Mouse (Mus musculus) hindbrain, embryonic 15.5 days (tissue): ENCODE measurements around the gene Med16. TPM values are rescaled to one million over a fixed set of nuclear protein-coding genes. Genes with fewer than 3 reads are reported as not detected.

Experiments used
- ATAC-seq: fragments of 200-750 bp; cut with Nextera tagmentation; 2 replicates; pipeline ENCODE4 v1.8.0; 2017; ENCODE audit warnings: low read depth, moderate number of reproducible peaks, moderate TSS enrichment; ENCODE audit not compliant: low FRiP score
- H3K27ac ChIP-seq: fragments of 300-500 bp; sonication (generic); replicated peaks from 2 replicates; pipeline ENCODE4 v1.5.1; 2015; ENCODE audit warnings: mild to moderate bottlenecking, inconsistent platforms
- H3K27me3 ChIP-seq: fragments of 300-500 bp; sonication (generic); 2 replicates; pipeline ENCODE4 v1.6.1; 2015; ENCODE audit warnings: control low read depth, inconsistent platforms
- H3K36me3 ChIP-seq: fragments of 300-500 bp; sonication (generic); 2 replicates; pipeline ENCODE4 v1.6.1; 2015; ENCODE audit warnings: control low read depth, inconsistent platforms
- H3K4me1 ChIP-seq: fragments of 300-500 bp; sonication (generic); replicated peaks from 2 replicates; pipeline ENCODE4 v1.6.1; 2015; ENCODE audit warnings: control low read depth, inconsistent platforms
- H3K4me2 ChIP-seq: fragments of 300-500 bp; sonication (generic); 2 replicates; pipeline ENCODE4 v1.6.1; 2015; ENCODE audit warnings: moderate library complexity, mild to moderate bottlenecking, inconsistent platforms
- H3K4me3 ChIP-seq: fragments of 300-500 bp; sonication (generic); 2 replicates; pipeline ENCODE4 v1.5.1; 2015; ENCODE audit warnings: mild to moderate bottlenecking, inconsistent platforms
- H3K9ac ChIP-seq: fragments of 300-500 bp; sonication (generic); 2 replicates; pipeline ENCODE4 v1.6.1; 2015; ENCODE audit warnings: inconsistent platforms
- H3K9me3 ChIP-seq: fragments of 300-500 bp; sonication (generic); 2 replicates; pipeline ENCODE4 v1.6.1; 2016; ENCODE audit warnings: control low read depth, inconsistent platforms
- WGBS: fragments of 180-500 bp; shearing (Covaris S2); methylation state at CpG from one replicate; pipeline ENCODE4 v1.1.7; 2015; 5-methylcytosine and 5-hydroxymethylcytosine counted together
- microRNA-seq: library from miRNA; unstranded; fragments of <30 nt; microRNA quantifications from one replicate; pipeline ENCODE4, GENCODE M21; 2016
- polyA plus RNA-seq: library from polyadenylated mRNA; unstranded; fragments of >200 nt; fragmentation: Nextera tagmentation; extraction: Ambion mirVana; gene quantifications from 2 replicates; pipeline ENCODE4 v1.2.1, GENCODE M21; 2015

The Med16 gene
- polyA plus RNA-seq, 1 experiment from 2014 or later = 54.2 TPM

DNA sequence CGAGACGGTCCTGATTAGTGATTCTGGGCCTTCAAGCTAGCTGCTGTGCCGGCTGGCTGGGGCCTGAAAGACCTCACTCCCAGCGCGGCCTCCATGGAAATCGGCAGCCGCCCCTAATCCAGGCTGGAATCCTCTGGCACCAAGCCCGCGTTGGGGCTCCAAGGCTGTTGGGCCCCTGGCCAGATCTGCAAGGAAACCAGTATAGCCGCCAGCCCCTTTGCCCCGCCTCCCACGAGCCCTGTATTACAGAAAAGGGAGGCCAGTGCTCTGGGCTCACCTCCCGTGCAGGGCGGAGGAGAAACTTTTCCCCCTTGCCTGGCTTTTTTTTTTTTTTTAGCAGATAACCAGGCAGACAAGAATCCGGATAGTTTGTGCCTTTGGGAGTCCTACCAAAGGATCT is 55.3 kb downstream of the Med16 start:
- H3K4me3 ChIP-seq = peak overlapping the region; percentile 45
- no peaks in the 10 kb centered on the region for H3K27me3 ChIP-seq
- H3K9ac ChIP-seq = peak overlapping the region; percentile 60
- peak; percentile 9; the same call in 1 of the 2 replicates for ATAC-seq
- peak overlapping the region; percentile 98 for H3K27ac ChIP-seq
- no peaks in the 10 kb centered on the region for H3K9me3 ChIP-seq
- WGBS = under 1% methylated on average over 15 of the region's 15 CpGs
- no peaks in the 10 kb centered on the region for H3K36me3 ChIP-seq
- peaks cover 66% of the 10 kb centered on the region for H3K4me1 ChIP-seq
- H3K4me2 ChIP-seq = peak overlapping the region; percentile 71

DNA sequence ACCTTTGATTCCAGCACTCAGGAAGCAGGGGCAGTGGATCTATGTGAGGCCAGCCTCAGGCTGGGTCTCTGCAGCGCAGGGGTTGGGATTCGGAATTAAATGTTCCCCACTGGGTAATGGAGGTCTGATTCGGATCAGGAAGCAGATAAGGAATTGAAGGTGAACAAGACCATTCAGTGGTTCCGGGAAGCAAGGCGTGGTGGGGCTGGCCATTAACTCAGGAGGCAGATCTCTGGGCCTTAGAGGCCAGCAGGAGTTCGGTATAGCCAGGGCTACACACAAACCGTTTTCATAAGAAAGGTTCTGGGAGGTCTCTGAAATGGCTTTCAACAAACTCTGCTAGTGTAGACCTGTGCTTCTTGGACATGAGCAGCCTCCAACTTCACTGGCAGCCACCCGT is 55.9 kb downstream of the Med16 start:
- 20% methylated on average over 8 of the region's 8 CpGs for WGBS
- Histone ChIP-seq H3K9me3 (no peaks in the 10 kb centered on the region), H3K4me1 (peaks cover 60% of the 10 kb centered on the region), H3K27ac (peak overlapping the region; percentile 98), H3K36me3 (no peaks in the 10 kb centered on the region), H3K4me3 (peak overlapping the region; percentile 45), H3K9ac (peak overlapping the region; percentile 60), H3K4me2 (peak overlapping the region; percentile 71), H3K27me3 (no peaks in the 10 kb centered on the region)
- no peak for ATAC-seq

DNA sequence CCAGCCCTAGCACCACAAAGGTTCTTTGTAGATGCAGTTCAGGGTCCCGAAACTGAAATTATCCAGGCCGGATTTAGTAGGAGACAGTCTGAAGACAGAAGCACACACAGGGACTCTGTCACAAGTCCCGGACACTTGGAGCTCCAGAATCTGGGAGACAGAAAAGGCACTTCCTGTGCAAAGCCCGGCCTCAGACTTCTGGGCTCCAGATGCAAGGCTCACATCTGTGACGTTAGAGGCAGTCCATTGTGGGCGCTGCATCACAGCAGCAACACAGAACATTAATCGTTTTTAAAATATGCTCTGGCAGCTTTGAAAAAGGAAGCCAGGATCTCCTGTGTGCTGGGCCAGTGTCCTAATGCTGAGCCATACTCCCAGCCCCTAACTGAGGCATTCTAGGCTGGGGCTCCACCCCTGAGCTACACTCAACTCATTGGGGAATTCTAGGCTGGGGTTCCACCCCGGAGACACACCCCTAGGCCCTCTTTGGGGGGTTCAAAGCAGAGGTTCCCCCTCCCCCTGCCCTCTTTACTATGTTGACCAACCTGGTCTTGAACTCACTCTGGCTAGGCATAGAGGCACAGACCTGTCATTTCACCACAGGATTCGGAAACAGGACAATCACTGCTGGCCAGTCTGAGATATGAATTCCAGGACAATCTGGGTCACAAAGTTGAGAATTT is 56.5 kb downstream of the Med16 start:
- no peak for ATAC-seq
- Histone ChIP-seq H3K4me3 (peak overlapping the region; percentile 45), H3K9me3 (no peaks in the 10 kb centered on the region)

DNA sequence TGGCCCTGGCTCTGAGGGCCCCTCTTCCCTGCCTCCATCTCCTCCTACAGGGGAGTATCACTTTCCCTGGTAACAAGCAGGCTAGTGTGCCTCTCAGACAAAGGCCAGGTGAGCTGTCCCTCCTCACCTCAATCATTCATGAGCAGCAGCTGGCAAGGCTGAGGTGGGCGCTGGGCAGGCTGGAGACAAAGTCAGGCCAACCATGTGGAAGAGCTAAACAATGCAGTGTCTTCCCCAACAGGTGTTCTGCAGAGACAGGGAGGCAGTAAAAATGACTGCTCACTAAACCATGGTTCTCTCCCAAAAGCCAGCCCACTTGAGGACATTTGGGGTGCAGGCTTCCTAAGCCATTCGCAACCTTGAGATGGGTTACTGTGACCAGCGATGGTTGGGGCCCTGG is 57.1 kb downstream of the Med16 start:
- H3K4me3 ChIP-seq = no peak overlapping the region
- 79% methylated on average over 3 of the region's 3 CpGs for WGBS
- peak overlapping the region; percentile 71; the same call in 1 of the 2 replicates for H3K4me2 ChIP-seq
- no peaks in the 10 kb centered on the region for H3K9me3 ChIP-seq
- H3K36me3 ChIP-seq = no peaks in the 10 kb centered on the region
- no peak for ATAC-seq
- no peaks in the 10 kb centered on the region for H3K27me3 ChIP-seq
- H3K4me1 ChIP-seq = peaks cover 48% of the 10 kb centered on the region
- 0 out of 2 replicates have a peak overlapping the region, but pooled peaks have one; percentile 60 for H3K9ac ChIP-seq
- peak overlapping the region; percentile 98 for H3K27ac ChIP-seq

More for the DNA sequence above, 56.5 kb downstream of the Med16 start:
- Histone ChIP-seq H3K36me3 (no peaks in the 10 kb centered on the region), H3K27me3 (no peaks in the 10 kb centered on the region), H3K9ac (peak overlapping the region; percentile 60; the same call in 1 of the 2 replicates), H3K4me2 (peak overlapping the region; percentile 71), H3K4me1 (peaks cover 54% of the 10 kb centered on the region), H3K27ac (peak overlapping the region; percentile 98)
- 63% methylated on average over 9 of the region's 9 CpGs for WGBS

DNA sequence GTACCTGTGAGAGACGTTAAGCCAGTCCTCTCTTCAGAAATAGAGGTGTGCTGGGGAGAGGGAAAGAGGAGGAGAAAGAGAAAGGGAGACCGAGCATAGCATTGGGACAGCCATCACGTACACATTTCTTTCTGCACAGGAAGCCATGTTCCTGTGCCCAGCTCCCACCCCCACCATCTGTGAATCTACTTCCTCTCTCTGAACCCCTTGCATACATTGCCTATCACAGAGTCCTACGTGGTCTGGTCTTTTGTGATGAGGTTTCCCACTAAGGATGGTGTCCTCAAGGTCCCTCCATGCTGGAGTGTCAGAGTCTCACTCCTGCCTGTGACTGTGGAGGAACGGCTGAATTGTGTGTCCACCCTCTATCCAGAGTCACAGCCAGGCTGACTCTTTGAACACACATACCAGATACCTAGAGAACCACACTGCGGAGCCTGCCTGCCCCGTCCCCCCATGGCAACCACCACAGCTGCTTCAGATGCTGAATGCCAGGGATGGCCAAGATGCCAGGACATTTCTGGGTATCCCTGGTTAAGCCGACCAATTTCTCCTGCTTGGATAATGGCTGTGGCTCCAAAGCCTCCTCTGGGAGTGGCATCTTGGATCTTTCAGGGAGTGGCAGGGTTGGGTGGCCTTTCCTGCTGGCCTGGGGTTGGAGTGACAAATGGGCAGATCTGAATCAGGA is 58.6 kb downstream of the Med16 start:
- H3K4me2 ChIP-seq = no peak overlapping the region
- WGBS = 79% methylated on average over 8 of the region's 8 CpGs

DNA sequence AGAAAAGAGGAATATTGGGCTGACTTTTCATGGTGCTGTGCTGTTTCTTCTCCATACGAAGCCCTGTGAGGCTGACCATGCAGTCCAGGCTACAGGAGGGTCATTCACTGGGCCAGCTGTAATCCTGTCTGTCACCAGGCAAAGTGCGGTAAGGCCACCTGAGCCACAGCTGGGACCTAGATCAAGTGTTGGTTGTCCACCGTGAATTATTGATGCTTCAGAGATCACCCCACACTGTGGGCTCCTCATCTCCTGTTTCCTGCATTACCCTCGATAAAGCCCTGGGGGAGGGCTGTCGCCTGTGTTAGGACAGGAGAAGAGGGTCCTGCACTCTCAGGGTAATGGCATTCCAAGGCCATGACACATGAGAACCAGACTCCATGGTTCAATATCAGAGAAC is 62.2 kb downstream of the Med16 start:
- H3K4me3 ChIP-seq = no peak overlapping the region
- peaks cover 12% of the 10 kb centered on the region for H3K4me1 ChIP-seq
- ATAC-seq = no peak
- H3K27ac ChIP-seq = no peak overlapping the region
- H3K9me3 ChIP-seq = no peaks in the 10 kb centered on the region
- H3K9ac ChIP-seq = no peak overlapping the region
- H3K36me3 ChIP-seq = no peaks in the 10 kb centered on the region
- WGBS = 77% methylated on average over 5 of the region's 5 CpGs
- H3K27me3 ChIP-seq = no peaks in the 10 kb centered on the region
- H3K4me2 ChIP-seq = no peak overlapping the region

More for the DNA sequence above, 58.6 kb downstream of the Med16 start:
- H3K9me3 ChIP-seq = no peaks in the 10 kb centered on the region
- no peak for ATAC-seq
- no peak overlapping the region for H3K9ac ChIP-seq
- peaks cover 35% of the 10 kb centered on the region for H3K4me1 ChIP-seq
- no peak overlapping the region for H3K4me3 ChIP-seq
- H3K27me3 ChIP-seq = no peaks in the 10 kb centered on the region
- no peak overlapping the region for H3K27ac ChIP-seq
- no peaks in the 10 kb centered on the region for H3K36me3 ChIP-seq

Small RNA genes within 50 kb of the gene (microRNA-seq; reads per million reads assigned to microRNA genes)
- gene Mir6910 = not detected

Other genes starting within 250 kb of the Med16 start
- 0.87 and 1.2 TPM in 2 replicates for gene Madcam1, start 244.4 kb downstream of the Med16 start, polyA plus RNA-seq
- 102 and 107 TPM in 2 replicates for gene Tpgs1, start 239.6 kb downstream of the Med16 start, polyA plus RNA-seq
- 82.4 and 91.7 TPM in 2 replicates for gene Cdc34, start 226.7 kb downstream of the Med16 start, polyA plus RNA-seq
- gene Gzmm, start 219.9 kb downstream of the Med16 start, polyA plus RNA-seq = 1.3 and 1.4 TPM in 2 replicates
- 985 and 993 TPM in 2 replicates for gene Bsg, start 204.4 kb downstream of the Med16 start, polyA plus RNA-seq
- gene Hcn2, start 192.3 kb downstream of the Med16 start, polyA plus RNA-seq = 2.6 and 2.8 TPM in 2 replicates
- 37.0 and 43.0 TPM in 2 replicates for gene Polrmt, start 162.3 kb downstream of the Med16 start, polyA plus RNA-seq
- gene Fgf22, start 153.8 kb downstream of the Med16 start, polyA plus RNA-seq = 2.2 and 2.4 TPM in 2 replicates
- gene Rnf126, start 142.0 kb downstream of the Med16 start, polyA plus RNA-seq = 103 and 125 TPM in 2 replicates
- 2.3 and 2.5 TPM in 2 replicates for gene Fstl3, start 131.7 kb downstream of the Med16 start, polyA plus RNA-seq
- gene Prss57, start 118.0 kb downstream of the Med16 start, polyA plus RNA-seq = 0.27 and 0.28 TPM in 2 replicates
- 277 and 303 TPM in 2 replicates for gene Palm, start 115.4 kb downstream of the Med16 start, polyA plus RNA-seq
- 0.49 and 0.92 TPM in 2 replicates for gene Misp, start 87.9 kb downstream of the Med16 start, polyA plus RNA-seq
- 74.8 and 77.1 TPM in 2 replicates for gene Ptbp1, start 54.5 kb downstream of the Med16 start, polyA plus RNA-seq
- gene Prtn3, start 34.4 kb downstream of the Med16 start, polyA plus RNA-seq = 11.0 and 11.3 TPM in 2 replicates
- 383 and 417 TPM in 2 replicates for gene Plppr3, start 34.3 kb downstream of the Med16 start, polyA plus RNA-seq
- 0.16 TPM in 1 of 2 replicates, not detected in the other for gene Elane, start 22.7 kb downstream of the Med16 start, polyA plus RNA-seq
- gene Cfd, start 18.1 kb downstream of the Med16 start, polyA plus RNA-seq = not detected in 2 replicates
- 3.0 TPM in 1 of 2 replicates, not detected in the other for gene Gm26602, start 1.9 kb upstream of the Med16 start, polyA plus RNA-seq
- 2.7 and 3.1 TPM in 2 replicates for gene Kiss1r, start 8.0 kb upstream of the Med16 start, polyA plus RNA-seq
- 258 and 289 TPM in 2 replicates for gene R3hdm4, start 12.3 kb upstream of the Med16 start, polyA plus RNA-seq
- 2.9 and 3.2 TPM in 2 replicates for gene Arid3a, start 18.1 kb upstream of the Med16 start, polyA plus RNA-seq
- 93.6 and 94.7 TPM in 2 replicates for gene Wdr18, start 51.2 kb upstream of the Med16 start, polyA plus RNA-seq
- gene Grin3b, start 61.8 kb upstream of the Med16 start, polyA plus RNA-seq = 0.29 and 0.34 TPM in 2 replicates
- 24.5 and 27.3 TPM in 2 replicates for gene Tmem259, start 75.4 kb upstream of the Med16 start, polyA plus RNA-seq
- 29.4 and 33.6 TPM in 2 replicates for gene Cnn2, start 79.7 kb upstream of the Med16 start, polyA plus RNA-seq
- gene Abca7, start 87.6 kb upstream of the Med16 start, polyA plus RNA-seq = 4.8 and 5.4 TPM in 2 replicates
- gene Arhgap45, start 107.7 kb upstream of the Med16 start, polyA plus RNA-seq = 2.3 and 2.5 TPM in 2 replicates
- 141 and 145 TPM in 2 replicates for gene Polr2e, start 130.9 kb upstream of the Med16 start, polyA plus RNA-seq
- 583 and 596 TPM in 2 replicates for gene Gpx4, start 138.2 kb upstream of the Med16 start, polyA plus RNA-seq
- 12.6 and 12.9 TPM in 2 replicates for gene Sbno2, start 196.6 kb upstream of the Med16 start, polyA plus RNA-seq
- gene Stk11, start 206.9 kb upstream of the Med16 start, polyA plus RNA-seq = 18.6 and 20.0 TPM in 2 replicates
- gene Atp5d, start 229.7 kb upstream of the Med16 start, polyA plus RNA-seq = 503 and 517 TPM in 2 replicates
- 61.4 and 71.3 TPM in 2 replicates for gene Cbarp, start 231.9 kb upstream of the Med16 start, polyA plus RNA-seq
- 22.6 and 26.0 TPM in 2 replicates for gene Midn, start 239.3 kb upstream of the Med16 start, polyA plus RNA-seq